Mouse (Mus musculus) ES-CJ7 (cell line): Measurements from ENCODE around the gene Mcoln3.

Experiments used
- DNase-seq: peaks from one replicate; pipeline ENCODE4 v3.0.0; 2011; ENCODE audit warnings: low read depth, low spot score

The Mcoln3 gene

GRCm38 (mm10) chr3:146117258-146117996 lies at the start of gene Mcoln3:
Mcoln3 (plus strand) TSS chr3:146117450.
- DNase-seq: no peak

- DNase-seq: no peak
Measured at GRCm38 (mm10) chr3:146069276-146069675, 48.0 kb upstream of the Mcoln3 start.

- peak; percentile 34 for DNase-seq
Measured at GRCm38 (mm10) chr3:146072780-146073179, 44.5 kb upstream of the Mcoln3 start.

- DNase-seq: no peak
Measured at GRCm38 (mm10) chr3:146080241-146080640, 37.0 kb upstream of the Mcoln3 start.

GRCm38 (mm10) chr3:146090988-146091657 lies 26.1 kb upstream of the Mcoln3 start:
- DNase-seq: no peak

- DNase-seq: no peak
Measured at GRCm38 (mm10) chr3:146095066-146095465, 22.2 kb upstream of the Mcoln3 start.

GRCm38 (mm10) chr3:146096986-146097385 lies 20.3 kb upstream of the Mcoln3 start:
- DNase-seq: no peak

GRCm38 (mm10) chr3:146097861-146098260 lies 19.4 kb upstream of the Mcoln3 start:
- no peak for DNase-seq

GRCm38 (mm10) chr3:146099925-146100324 lies 17.3 kb upstream of the Mcoln3 start:
- no peak for DNase-seq

GRCm38 (mm10) chr3:146102049-146102448 lies 15.2 kb upstream of the Mcoln3 start:
- DNase-seq: peak; percentile 57

GRCm38 (mm10) chr3:146107116-146107849 lies 10.0 kb upstream of the Mcoln3 start:
- peak; percentile 34 for DNase-seq

- peak; percentile 92 for DNase-seq
Measured at GRCm38 (mm10) chr3:146107921-146108571, 9.2 kb upstream of the Mcoln3 start, which contains the start of gene Wdr63. Wdr63 (minus strand) TSS chr3:146108130.

GRCm38 (mm10) chr3:146108945-146109344 lies 8.3 kb upstream of the Mcoln3 start:
- no peak for DNase-seq

GRCm38 (mm10) chr3:146110358-146110757 lies 6.9 kb upstream of the Mcoln3 start:
- no peak for DNase-seq

GRCm38 (mm10) chr3:146110916-146111315 lies 6.3 kb upstream of the Mcoln3 start:
- DNase-seq: no peak

- DNase-seq: no peak
Measured at GRCm38 (mm10) chr3:146117997-146118457, 777 bp downstream of the Mcoln3 start.

- peak; percentile 50 for DNase-seq
Measured at GRCm38 (mm10) chr3:146121310-146122124, 4.3 kb downstream of the Mcoln3 start.

- DNase-seq: no peak
Measured at GRCm38 (mm10) chr3:146122125-146122420, 4.8 kb downstream of the Mcoln3 start.

- no peak for DNase-seq
Measured at GRCm38 (mm10) chr3:146122807-146123463, 5.7 kb downstream of the Mcoln3 start.

- DNase-seq: no peak
Measured at GRCm38 (mm10) chr3:146123464-146123825, 6.2 kb downstream of the Mcoln3 start.

- DNase-seq: no peak
Measured at GRCm38 (mm10) chr3:146127205-146127604, 10.0 kb downstream of the Mcoln3 start.
